Mouse (Mus musculus) olfactory bulb, adult 2 months (tissue): ENCODE measurements around the gene Prrx2. TPM values are rescaled to one million over a fixed set of nuclear protein-coding genes. Genes with fewer than 3 reads are reported as not detected.
"Not testable (repeated sequence)": the region's sequence is repeated elsewhere in the genome, so short reads cannot be mapped to it uniquely, and the experiment has no call there.

Source experiments
- H3K27ac ChIP-seq: fragments of 200-500 bp; 2 replicates; pipeline ENCODE4 v1.5.1; 2012; ENCODE audit warnings: low read depth, low read length; ENCODE audit not compliant: insufficient read depth
- H3K4me1 ChIP-seq: fragments of 200-500 bp; 2 replicates; pipeline ENCODE4 v1.6.1; 2012; ENCODE audit warnings: low read length; ENCODE audit not compliant: control insufficient read depth, insufficient read depth
- H3K4me3 ChIP-seq: fragments of 200-500 bp; 2 replicates; pipeline ENCODE4 v1.5.1; 2012; ENCODE audit warnings: mild to moderate bottlenecking, low read depth, low read length, moderate library complexity; ENCODE audit not compliant: insufficient read depth
- CTCF ChIP-seq: fragments of 200-500 bp; IDR thresholded peaks from 2 replicates; pipeline ENCODE4 v1.5.1; 2012; ENCODE audit warnings: low read depth, mild to moderate bottlenecking, low read length, moderate library complexity; ENCODE audit not compliant: insufficient read depth
- POLR2A ChIP-seq: fragments of 200-500 bp; IDR thresholded peaks from 2 replicates; pipeline ENCODE4 v1.6.1; 2012; ENCODE audit warnings: mild to moderate bottlenecking, low read depth, low read length, moderate library complexity; ENCODE audit not compliant: insufficient read depth
- WGBS: fragments of 180-500 bp; shearing (Covaris S2); methylation state at CpG from one replicate; pipeline ENCODE4 v1.1.7; 2018; 5-methylcytosine and 5-hydroxymethylcytosine counted together
- polyA plus RNA-seq: library from polyadenylated mRNA; stranded (reverse); fragments of >200 nt; gene quantifications from 2 replicates; pipeline ENCODE4 v1.2.4, GENCODE M21; 2012; ENCODE audit warnings: low replicate concordance; ENCODE audit not compliant: missing spikeins, insufficient read depth, insufficient read length

Gene Prrx2
- polyA plus RNA-seq, 1 experiment = not detected

- Histone ChIP-seq H3K4me3 (no peak overlapping the region), H3K27ac (no peak overlapping the region), H3K4me1 (peaks cover 9% of the 10 kb centered on the region)
- no peak for TF ChIP-seq CTCF
- no peak for TF ChIP-seq POLR2A
- 47% methylated on average over 3 of the region's 3 CpGs for WGBS
Observed at GRCm38 (mm10) chr2:30914836-30915235, 80.1 kb downstream of the Prrx2 start.

GRCm38 (mm10) chr2:30915376-30915775 lies 80.6 kb downstream of the Prrx2 start:
- WGBS = 75% methylated on average over 5 of the region's 5 CpGs
- peaks cover 9% of the 10 kb centered on the region for H3K4me1 ChIP-seq
- H3K4me3 ChIP-seq = no peak overlapping the region
- TF ChIP-seq CTCF (no peak), POLR2A (no peak)
- no peak overlapping the region for H3K27ac ChIP-seq

GRCm38 (mm10) chr2:30915933-30916332 lies 81.2 kb downstream of the Prrx2 start:
- not testable (repeated sequence) for H3K4me3 ChIP-seq, H3K4me1 ChIP-seq, H3K27ac ChIP-seq
- WGBS = 69% methylated on average over 6 of the region's 6 CpGs

- Histone ChIP-seq H3K4me1 (peaks cover 9% of the 10 kb centered on the region), H3K4me3 (no peak overlapping the region), H3K27ac (no peak overlapping the region)
- WGBS = 85% methylated on average over 7 of the region's 7 CpGs
- TF ChIP-seq POLR2A (no peak), CTCF (no peak)
Observed at GRCm38 (mm10) chr2:30917649-30918048, 82.9 kb downstream of the Prrx2 start.

GRCm38 (mm10) chr2:30918126-30918525 lies 83.4 kb downstream of the Prrx2 start:
- 63% methylated on average over 6 of the region's 6 CpGs for WGBS
- TF ChIP-seq CTCF (no peak), POLR2A (no peak)
- Histone ChIP-seq H3K4me3 (no peak overlapping the region), H3K4me1 (peaks cover 9% of the 10 kb centered on the region), H3K27ac (no peak overlapping the region)

- 76% methylated on average over 8 of the region's 8 CpGs for WGBS
- TF ChIP-seq CTCF (no peak), POLR2A (no peak)
- no peak overlapping the region for H3K4me3 ChIP-seq
Observed at GRCm38 (mm10) chr2:30918780-30919329, 84.1 kb downstream of the Prrx2 start.

GRCm38 (mm10) chr2:30920216-30920615 lies 85.4 kb downstream of the Prrx2 start:
- Histone ChIP-seq H3K4me1 (peaks cover 4% of the 10 kb centered on the region; the same call in 1 of the 2 replicates), H3K4me3 (no peak overlapping the region), H3K27ac (peak overlapping the region; percentile 13; the same call in 1 of the 2 replicates)
- TF ChIP-seq POLR2A (no peak), CTCF (no peak)
- 36% methylated on average over 7 of the region's 7 CpGs for WGBS

More at GRCm38 (mm10) chr2:30918780-30919329, 84.1 kb downstream of the Prrx2 start:
- Histone ChIP-seq H3K27ac (no peak overlapping the region), H3K4me1 (peaks cover 8% of the 10 kb centered on the region)

GRCm38 (mm10) chr2:30923099-30923498 lies 88.3 kb downstream of the Prrx2 start:
- WGBS = 66% methylated on average over 3 of the region's 3 CpGs
- Histone ChIP-seq H3K4me3 (no peak overlapping the region), H3K27ac (no peak overlapping the region), H3K4me1 (peaks cover 15% of the 10 kb centered on the region)
- TF ChIP-seq POLR2A (no peak), CTCF (no peak)

- no peak for TF ChIP-seq CTCF
- TF ChIP-seq POLR2A = no peak
- Histone ChIP-seq H3K27ac (no peak overlapping the region), H3K4me3 (no peak overlapping the region), H3K4me1 (peaks cover 22% of the 10 kb centered on the region)
- WGBS = 75% methylated on average over 4 of the region's 4 CpGs
Observed at GRCm38 (mm10) chr2:30925181-30925580, 90.4 kb downstream of the Prrx2 start.

GRCm38 (mm10) chr2:30926381-30926780 lies 91.6 kb downstream of the Prrx2 start:
- no peak for TF ChIP-seq POLR2A
- no peak for TF ChIP-seq CTCF
- 82% methylated on average over 4 of the region's 4 CpGs for WGBS
- H3K4me3 ChIP-seq = no peak overlapping the region
- peaks cover 22% of the 10 kb centered on the region for H3K4me1 ChIP-seq
- no peak overlapping the region for H3K27ac ChIP-seq
